Mouse (Mus musculus) adrenal gland, adult 18-20 months (tissue): Measurements from ENCODE around the gene Sf3a1. TPM values are rescaled to one million over a fixed set of nuclear protein-coding genes. Genes with fewer than 3 reads are reported as not detected.
"Not testable (repeated sequence)": the region's sequence is repeated elsewhere in the genome, so short reads cannot be mapped to it uniquely, and the experiment has no call there.

ENCODE experiments used
- DNase-seq, 2 experiments: peaks; one replicate each; pipeline ENCODE4 v3.0.0; 2021 to 2022; ENCODE audit warnings: low spot score in 2 of 2
- total RNA-seq, 2 experiments: library from RNA; stranded (reverse); gene quantifications; 1 replicate in 1 of 2; 2 replicates in 1 of 2; pipeline ENCODE4 v1.2.3; 2021

Gene Sf3a1
- total RNA-seq, 2 experiments from 2014 or later = 50.3 to 59.9 TPM

DNA sequence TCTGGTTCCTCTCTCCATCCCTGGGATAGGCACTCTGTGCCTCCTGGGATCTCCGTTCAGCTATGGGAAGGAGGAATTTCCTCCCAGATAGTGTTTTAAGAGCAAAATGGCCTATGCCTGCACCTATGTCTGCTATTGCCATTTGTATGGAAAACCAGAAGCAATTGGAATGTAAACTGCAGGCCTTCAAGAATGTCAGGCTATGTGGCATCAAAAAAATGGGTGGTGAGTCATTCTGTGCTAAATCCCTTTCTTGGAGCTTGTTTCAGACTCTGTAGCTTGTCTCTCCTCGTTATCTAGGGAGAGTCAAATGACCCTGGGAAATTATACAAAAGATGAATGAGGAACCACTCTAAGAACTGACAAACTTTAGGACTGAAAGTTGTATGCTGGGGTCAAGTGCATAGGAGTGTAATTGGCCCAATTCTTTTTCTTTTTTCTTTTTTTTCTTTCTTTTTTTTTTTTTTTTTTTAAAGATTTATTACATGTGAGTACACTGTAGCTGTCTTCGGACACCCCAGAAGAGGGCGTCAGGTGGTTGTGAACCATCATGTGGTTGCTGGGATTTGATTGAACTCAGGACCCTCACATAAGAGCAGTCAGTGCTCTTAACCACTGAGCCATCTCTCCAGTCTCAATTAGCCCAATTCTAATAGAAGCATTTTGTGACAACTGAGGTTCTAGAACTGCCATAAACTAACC lies 24.3 kb downstream of the Sf3a1 start:
- DNase-seq = no peak

DNA sequence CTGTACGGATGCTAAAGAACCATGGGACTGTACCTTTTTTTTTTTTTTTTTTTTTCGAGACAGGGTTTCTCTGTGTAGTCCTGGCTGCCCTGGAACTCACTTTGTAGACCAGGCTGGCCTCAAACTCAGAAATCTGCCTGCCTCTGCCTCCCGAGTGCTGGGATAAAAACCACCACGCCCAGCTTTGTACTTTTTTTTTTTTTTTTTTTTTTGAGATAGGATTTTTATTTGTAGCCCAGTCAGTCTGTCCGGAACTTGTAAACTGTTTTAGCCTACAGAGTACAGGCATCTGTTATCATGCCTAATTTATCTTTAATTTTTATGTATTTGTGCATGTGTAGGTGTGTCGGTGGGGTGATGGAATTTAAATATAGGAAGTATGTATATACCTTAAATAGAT lies 25.3 kb downstream of the Sf3a1 start:
- DNase-seq = not testable (repeated sequence)

GRCm38 (mm10) chr11:4186486-4187317 lies 26.6 kb downstream of the Sf3a1 start, which contains the start of gene Tbc1d10a:
Tbc1d10a (plus strand) TSS chr11:4186789.
- DNase-seq = peak; percentile 95 to 96

DNA sequence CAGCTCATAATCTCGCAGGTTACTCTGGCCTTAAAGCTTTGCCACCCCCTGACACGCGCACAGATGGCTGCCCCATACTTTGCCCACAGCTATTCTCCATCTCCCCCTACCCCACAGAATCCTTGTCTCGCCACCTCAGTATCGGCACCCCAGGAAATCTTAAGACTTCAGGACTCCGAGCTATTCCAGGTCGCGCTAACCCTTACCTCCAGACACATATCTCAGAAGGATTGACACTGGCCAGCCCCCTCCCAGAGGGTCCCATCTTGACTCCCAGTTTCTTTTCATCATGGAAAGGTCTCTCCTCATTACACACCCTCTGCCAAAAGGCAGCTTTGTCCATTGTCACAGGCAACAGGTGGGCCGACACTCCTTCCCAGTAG lies 27.2 kb downstream of the Sf3a1 start:
- no peak for DNase-seq

DNA sequence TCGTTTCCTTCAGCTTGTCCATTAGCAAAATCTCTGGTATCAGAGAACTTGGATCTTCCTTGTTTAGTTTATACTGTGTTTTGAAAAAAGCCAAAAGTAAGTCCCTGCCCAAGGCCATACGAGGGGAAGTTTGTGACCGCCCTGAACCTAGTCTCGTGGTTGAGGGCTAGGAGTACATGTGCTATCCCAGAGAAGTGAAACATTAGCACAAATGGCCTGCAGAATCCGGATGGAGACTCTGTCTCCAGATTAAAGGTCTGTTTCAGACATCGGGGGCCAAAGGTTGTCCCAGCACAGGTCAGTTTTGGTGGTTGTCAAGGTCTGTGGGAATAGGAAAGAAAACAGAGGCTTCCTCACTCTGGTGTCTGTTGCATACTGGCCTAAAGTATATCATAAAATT lies 29.0 kb downstream of the Sf3a1 start:
- no peak for DNase-seq

- DNase-seq = no peak
Measured at GRCm38 (mm10) chr11:4190677-4191076, 30.5 kb downstream of the Sf3a1 start.

- no peak for DNase-seq
Measured at GRCm38 (mm10) chr11:4192757-4193156, 32.6 kb downstream of the Sf3a1 start.

GRCm38 (mm10) chr11:4193420-4193819 lies 33.3 kb downstream of the Sf3a1 start:
- no peak for DNase-seq

DNA sequence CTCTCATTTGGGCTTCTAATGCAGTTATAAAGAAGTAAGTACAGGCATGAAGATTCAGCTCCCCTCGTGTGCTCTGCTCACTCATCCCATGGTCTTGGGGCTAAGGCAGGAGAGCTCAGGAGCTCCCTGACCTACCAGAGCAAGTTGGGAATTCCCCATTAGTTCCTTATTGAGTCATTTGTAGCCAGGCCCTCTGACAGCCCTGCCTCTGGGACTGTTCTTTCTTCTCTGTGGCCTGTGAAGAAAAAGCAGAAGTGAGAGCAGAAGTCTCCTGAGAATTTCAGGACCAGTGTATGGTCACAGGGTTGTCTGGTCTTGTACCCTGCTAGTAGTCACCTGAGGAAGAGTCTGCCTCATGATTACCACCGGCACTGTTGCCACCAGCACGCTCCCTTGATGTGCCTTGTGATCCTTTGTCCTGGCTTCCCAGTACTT lies 35.5 kb downstream of the Sf3a1 start:
- DNase-seq = no peak

GRCm38 (mm10) chr11:4196636-4197035 lies 36.5 kb downstream of the Sf3a1 start:
- DNase-seq = no peak

DNA sequence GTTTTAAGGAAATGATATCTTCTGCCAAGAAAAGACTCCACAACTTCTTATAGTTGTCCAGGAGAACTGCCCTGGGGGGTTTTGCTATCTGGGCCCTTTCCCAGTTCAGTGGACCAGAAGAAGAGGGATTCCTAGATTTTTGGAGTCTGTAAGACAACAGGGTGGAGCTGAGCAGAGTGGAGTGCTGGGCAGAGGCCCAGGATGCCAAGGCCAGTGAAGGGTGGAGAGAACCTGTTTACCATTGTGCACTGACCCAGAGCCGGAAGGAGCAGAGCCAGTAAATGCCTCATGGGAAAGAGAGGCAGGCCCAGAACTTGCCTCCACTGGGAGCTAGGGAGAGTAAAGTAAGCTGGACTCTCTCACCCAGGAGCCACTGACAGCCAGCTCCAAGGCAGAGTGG lies 37.5 kb downstream of the Sf3a1 start:
- no peak for DNase-seq

- DNase-seq = no peak
Measured at GRCm38 (mm10) chr11:4201981-4202700, 42.0 kb downstream of the Sf3a1 start.

GRCm38 (mm10) chr11:4202995-4203704 lies 43.0 kb downstream of the Sf3a1 start:
- DNase-seq = no peak

- DNase-seq = peak; percentile 45
Measured at GRCm38 (mm10) chr11:4203705-4204074, 43.5 kb downstream of the Sf3a1 start.

- DNase-seq = peak in 1 of 2 experiments; percentile 22
Measured at GRCm38 (mm10) chr11:4205097-4205655, 45.0 kb downstream of the Sf3a1 start.

GRCm38 (mm10) chr11:4205951-4206350 lies 45.8 kb downstream of the Sf3a1 start:
- no peak for DNase-seq

GRCm38 (mm10) chr11:4206563-4206962 lies 46.4 kb downstream of the Sf3a1 start:
- DNase-seq = peak in 1 of 2 experiments; percentile 15

DNA sequence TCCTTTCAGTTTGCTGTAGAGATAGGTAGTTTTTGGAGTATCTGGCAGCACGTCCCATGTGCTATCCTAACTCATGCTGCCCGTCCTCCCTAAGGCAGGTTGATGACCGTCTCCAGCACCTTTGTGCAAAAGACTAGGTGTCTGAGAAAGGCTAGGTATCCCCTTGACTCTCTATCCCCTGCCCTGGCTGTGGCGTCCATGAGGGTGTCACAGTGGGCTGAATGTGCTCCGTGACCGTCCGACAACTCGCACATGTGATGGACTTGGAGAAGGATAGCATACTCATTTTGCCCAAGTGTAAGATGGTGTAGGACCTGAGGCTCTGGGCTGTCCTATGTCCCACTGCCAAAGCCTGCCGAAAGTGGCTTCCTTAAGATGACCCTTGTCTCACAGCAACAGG lies 47.5 kb downstream of the Sf3a1 start:
- DNase-seq = peak in 1 of 2 experiments; percentile 14

DNA sequence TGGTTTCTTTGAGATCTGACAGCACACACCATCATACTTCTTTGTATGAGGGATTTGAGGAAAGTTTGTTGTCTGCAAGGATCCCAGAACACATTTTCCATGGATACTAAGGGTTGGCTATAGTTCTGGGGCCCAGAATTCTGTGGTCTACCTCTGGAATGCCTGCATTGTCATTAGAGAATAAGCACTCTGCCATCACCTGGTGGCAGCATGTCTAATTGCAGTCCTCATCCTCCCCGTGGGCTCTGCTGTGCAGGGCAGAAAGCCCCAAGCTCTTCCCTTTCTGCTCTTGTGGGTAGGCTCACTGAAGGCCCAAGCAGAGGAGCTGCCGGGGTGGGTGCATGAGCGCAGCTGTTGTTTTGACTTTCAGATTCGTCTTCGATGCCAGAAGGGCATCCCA lies 49.4 kb downstream of the Sf3a1 start:
- no peak for DNase-seq

- DNase-seq = no peak
Measured at GRCm38 (mm10) chr11:4210786-4211185, 50.6 kb downstream of the Sf3a1 start.

DNA sequence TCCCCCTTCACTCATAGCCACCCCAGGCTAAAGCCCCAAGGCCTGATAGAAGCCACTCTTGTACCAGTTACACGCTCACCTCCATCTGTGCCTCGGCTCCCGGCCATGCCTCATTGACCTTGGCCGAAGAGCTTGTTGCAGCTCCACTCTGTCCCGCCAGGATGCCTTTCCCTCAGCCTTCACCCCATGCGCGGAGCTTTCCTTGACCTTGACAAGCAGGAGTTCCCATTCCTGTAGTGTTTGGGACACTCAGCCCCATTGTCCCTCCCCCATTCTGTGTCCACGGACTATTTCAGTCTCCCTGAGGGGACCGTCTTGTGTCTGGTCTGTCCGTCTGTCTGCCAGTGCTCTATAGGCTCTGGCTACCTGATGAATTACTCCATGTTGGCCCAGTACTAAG lies 53.0 kb downstream of the Sf3a1 start:
- DNase-seq = no peak
